Mouse (Mus musculus) myocyte (in vitro differentiated cells): Measurements from ENCODE around the gene Nap1l1.

ENCODE experiments used
- MAX ChIP-seq: IDR thresholded peaks from one replicate; pipeline ENCODE4 v1.6.1; 2011; ENCODE audit warnings: low read depth, mild to moderate bottlenecking, control low read depth
- MYOG ChIP-seq, 3 experiments: IDR thresholded peaks; one replicate each; pipeline ENCODE4 v1.6.1; 2011; ENCODE audit warnings: control low read depth in 2 of 3, low read depth in 2 of 3, mild to moderate bottlenecking in 2 of 3; ENCODE audit not compliant: insufficient read length in 2 of 3, control insufficient read depth in 1 of 3, insufficient read depth in 1 of 3
- POLR2A ChIP-seq: IDR thresholded peaks from one replicate; pipeline ENCODE4 v1.6.1; 2011; ENCODE audit warnings: low read depth, mild to moderate bottlenecking, control low read depth, moderate library complexity; ENCODE audit not compliant: insufficient read length
- SRF ChIP-seq: IDR thresholded peaks from one replicate; pipeline ENCODE4 v1.6.1; 2011; ENCODE audit warnings: low read depth; ENCODE audit not compliant: control insufficient read depth, insufficient read length
- USF1 ChIP-seq: IDR thresholded peaks from one replicate; pipeline ENCODE4 v1.6.1; 2011; ENCODE audit warnings: low read depth, mild to moderate bottlenecking, control low read depth, moderate library complexity

DNA sequence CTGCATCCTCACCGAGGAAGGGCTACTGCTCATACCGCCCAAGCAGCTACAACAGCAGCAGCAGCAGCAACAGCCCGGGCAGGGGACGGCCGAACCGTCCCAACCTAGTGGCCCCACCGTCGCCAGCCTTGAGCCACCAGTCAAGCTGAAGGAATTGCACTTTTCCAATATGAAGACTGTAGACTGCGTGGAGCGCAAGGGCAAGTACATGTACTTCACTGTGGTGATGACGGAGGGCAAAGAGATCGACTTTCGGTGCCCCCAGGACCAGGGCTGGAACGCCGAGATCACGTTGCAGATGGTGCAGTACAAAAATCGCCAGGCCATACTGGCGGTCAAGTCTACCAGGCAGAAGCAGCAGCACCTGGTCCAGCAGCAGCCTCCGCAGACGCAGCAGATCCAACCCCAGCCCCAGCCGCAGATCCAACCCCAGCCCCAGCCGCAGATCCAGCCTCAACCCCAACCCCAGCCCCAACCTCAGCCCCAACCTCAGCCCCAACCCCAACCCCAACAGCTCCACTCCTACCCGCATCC is 34.0 kb downstream of the Nap1l1 start:
- TF ChIP-seq USF1 (no peak), POLR2A (peak; percentile 47), MAX (no peak), SRF (no peak), MYOG (IDR thresholded peaks at IDR 0.05; ENCODE audit: control insufficient read depth in 1 of 3, insufficient read depth in 1 of 3, insufficient read length in 2 of 3, low read depth in 2 of 3) (peak in 1 of 3 experiments; percentile 43)
